Mouse (Mus musculus): ENCODE results near the gene Gm17416.

DNA sequence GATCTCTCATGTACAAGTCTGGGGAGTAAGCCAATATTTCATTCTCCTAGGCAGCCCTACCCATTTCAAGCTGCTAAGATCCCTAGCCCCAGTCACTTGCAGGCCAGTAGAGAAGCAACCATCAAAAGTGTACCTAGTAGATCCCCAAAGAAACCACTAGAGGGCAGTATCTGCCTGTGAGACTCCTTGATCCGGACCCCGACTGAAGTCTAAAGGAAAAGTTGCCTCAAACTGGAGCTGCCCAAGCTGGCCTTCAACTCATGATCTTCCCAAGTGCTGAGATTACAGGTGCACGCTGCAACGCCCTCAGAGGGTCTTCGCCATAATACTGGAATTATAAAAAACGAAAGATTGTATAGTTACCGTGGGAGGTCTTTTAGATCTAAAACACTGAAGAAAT lies 46.4 kb downstream of the Gm17416 start:
- peak; percentile 78 for TF ChIP-seq CTCF (conservative IDR thresholded peaks at IDR 0.05; ENCODE audit: low read length)
- no peak for TF ChIP-seq NANOG (IDR thresholded peaks at IDR 0.05; ENCODE audit: borderline replicate concordance, low read length)
- no peak for TF ChIP-seq POU5F1 (IDR thresholded peaks at IDR 0.05; ENCODE audit: borderline replicate concordance, low read length)

Data from E14TG2a.4 (cell line).